Mouse (Mus musculus): ENCODE measurements at regions not wholly inside any gene's neighbourhood (a gene's known extent, or its start where the extent isn't known, plus 50 kb on each side); places are given as distances from the start of the nearest gene placed in this dataset. TPM values are rescaled to one million over a fixed set of nuclear protein-coding genes. Genes with fewer than 3 reads are reported as not detected.

Small RNAs in the stretch of these regions (microRNA-seq; reads per million reads assigned to microRNA genes)
- gene Gm23154 = not detected
